Mouse (Mus musculus): ENCODE results near the gene Astl.

GRCm38 (mm10) chr2:127319071-127319470 is 19.4 kb upstream of the Astl start:
- TF ChIP-seq CTCF (IDR thresholded peaks at IDR 0.05; ENCODE audit: extremely low read depth, insufficient read depth, insufficient read length, insufficient replicate concordance) (no peak), POLR2A (IDR thresholded peaks at IDR 0.05; ENCODE audit: low read depth, low read length) (no peak)
